Mouse (Mus musculus): ENCODE measurements around the gene Rin2. TPM values are rescaled to one million over a fixed set of nuclear protein-coding genes. Genes with fewer than 3 reads are reported as not detected.

Rin2 gene
- total and polyA plus RNA-seq, 3 experiments, result 0.05 to 0.10 (median 0.08) TPM

- Histone ChIP-seq H3K27ac (ENCODE audit: insufficient read depth, low read depth) (no peak overlapping the region), H3K4me3 (replicated peaks in 1 of 3; ENCODE audit: low read depth in 2 of 3, low read length in 2 of 3, poor library complexity in 1 of 3) (no peak overlapping the region), H3K4me1 (ENCODE audit: control insufficient read depth in 1 of 2, insufficient read depth in 2 of 2) (no peaks in the 10 kb centered on the region), H3K36me3 (replicated peaks in 1 of 2; ENCODE audit: control insufficient read depth in 1 of 2, insufficient read depth in 1 of 2, low read length in 1 of 2) (no peaks in the 10 kb centered on the region), H3K9ac (ENCODE audit: insufficient read depth, low read depth) (no peak overlapping the region), H3K9me3 (replicated peaks; ENCODE audit: low read length) (no peaks in the 10 kb centered on the region), H3K4me2 (ENCODE audit: insufficient read depth, low read depth, poor library complexity, severe bottlenecking) (no peak overlapping the region), H3K27me3 (replicated peaks) (no peaks in the 10 kb centered on the region), H3K79me2 (replicated peaks; ENCODE audit: control insufficient read depth, extremely low read depth, insufficient read depth, poor library complexity, severe bottlenecking) (no peaks in the 10 kb centered on the region)
- no peak for DNase-seq (ENCODE audit: extremely low read depth)
- dilution Hi-C loops (cut with MboI; ENCODE audit: extremely low pct_ligation_motif_present, extremely low pct_unique_long_range_greater_than_20kb, low sequenced_read_pairs), result no loop called here
- in situ Hi-C loops (cut with MboI; ENCODE audit: low pct_ligation_motif_present, low pct_unique_long_range_greater_than_20kb, low sequenced_read_pairs), result no loop called here
- TF ChIP-seq MAX (IDR thresholded peaks at IDR 0.05; ENCODE audit: low read length) (no peak), MYC (IDR thresholded peaks at IDR 0.05; ENCODE audit: low read depth, low read length) (no peak), EP300 (IDR thresholded peaks at IDR 0.05; ENCODE audit: low read length) (no peak)
These were observed 74.6 kb downstream of the Rin2 start for GRCm38 (mm10) chr2:145749645-145750044.

GRCm38 (mm10) chr2:145752572-145752971, 77.6 kb downstream of the Rin2 start:
- dilution Hi-C loops (cut with MboI; ENCODE audit: extremely low pct_ligation_motif_present, extremely low pct_unique_long_range_greater_than_20kb, low sequenced_read_pairs) (no loop called here), in situ Hi-C loops (cut with MboI; ENCODE audit: low pct_ligation_motif_present, low pct_unique_long_range_greater_than_20kb, low sequenced_read_pairs) (no loop called here)
- H3K36me3 ChIP-seq (replicated peaks in 1 of 2; ENCODE audit: control insufficient read depth in 1 of 2, insufficient read depth in 1 of 2, low read length in 1 of 2), result no peaks in the 10 kb centered on the region

DNA sequence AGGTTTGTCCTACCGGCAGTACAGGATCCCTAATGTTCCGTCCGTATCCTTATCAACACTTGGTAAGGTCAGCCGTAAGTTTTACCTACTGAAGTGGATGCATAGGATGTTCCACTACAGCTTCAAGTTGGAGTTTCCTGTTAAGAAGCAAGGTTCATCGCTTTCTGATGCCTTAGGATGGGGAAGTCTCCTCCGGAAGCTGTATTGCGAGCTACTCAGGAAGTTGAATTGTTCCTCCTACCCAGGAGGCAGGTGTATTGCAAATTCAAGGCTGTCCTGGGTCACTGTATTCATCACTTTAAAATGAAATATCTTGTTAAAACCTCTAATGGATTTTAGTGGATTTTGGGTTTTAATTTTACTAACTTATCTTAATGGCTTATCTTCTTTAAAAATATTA, 79.0 kb downstream of the Rin2 start:
- no peaks in the 10 kb centered on the region for H3K27me3 ChIP-seq (replicated peaks)
- in situ Hi-C loops (cut with MboI; ENCODE audit: low pct_ligation_motif_present, low pct_unique_long_range_greater_than_20kb, low sequenced_read_pairs) (no loop called here), dilution Hi-C loops (cut with MboI; ENCODE audit: extremely low pct_ligation_motif_present, extremely low pct_unique_long_range_greater_than_20kb, low sequenced_read_pairs) (no loop called here)
- no peaks in the 10 kb centered on the region for H3K9me3 ChIP-seq (replicated peaks; ENCODE audit: low read length)
- DNase-seq (ENCODE audit: extremely low read depth), result no peak
- no peaks in the 10 kb centered on the region for H3K4me1 ChIP-seq (ENCODE audit: control insufficient read depth in 1 of 2, insufficient read depth in 2 of 2)
- H3K79me2 ChIP-seq (replicated peaks; ENCODE audit: control insufficient read depth, extremely low read depth, insufficient read depth, poor library complexity, severe bottlenecking), result no peaks in the 10 kb centered on the region
- no peak overlapping the region for H3K4me2 ChIP-seq (ENCODE audit: insufficient read depth, low read depth, poor library complexity, severe bottlenecking)
- no peaks in the 10 kb centered on the region for H3K36me3 ChIP-seq (replicated peaks in 1 of 2; ENCODE audit: control insufficient read depth in 1 of 2, insufficient read depth in 1 of 2, low read length in 1 of 2)
- H3K4me3 ChIP-seq (replicated peaks in 1 of 3; ENCODE audit: low read depth in 2 of 3, low read length in 2 of 3, poor library complexity in 1 of 3), result no peak overlapping the region
- H3K9ac ChIP-seq (ENCODE audit: insufficient read depth, low read depth), result no peak overlapping the region
- TF ChIP-seq RCOR1 (conservative IDR thresholded peaks at IDR 0.05; ENCODE audit: low read depth, low read length) (no peak), USF2 (conservative IDR thresholded peaks at IDR 0.05; ENCODE audit: low read depth, low read length) (no peak), ZC3H11A (IDR thresholded peaks at IDR 0.05; ENCODE audit: low read depth, low read length) (no peak), BHLHE40 (IDR thresholded peaks at IDR 0.05; ENCODE audit: low read depth, low read length) (no peak), NELFE (IDR thresholded peaks at IDR 0.05; ENCODE audit: low read depth, low read length) (no peak), GABPA (IDR thresholded peaks at IDR 0.05; ENCODE audit: insufficient replicate concordance, low read depth, low read length) (no peak), MYC (IDR thresholded peaks at IDR 0.05; ENCODE audit: low read depth, low read length) (no peak), EP300 (IDR thresholded peaks at IDR 0.05; ENCODE audit: low read length) (no peak), JUN (IDR thresholded peaks at IDR 0.05; ENCODE audit: insufficient read depth, low read depth, low read length) (no peak), NRF1 (IDR thresholded peaks at IDR 0.05; ENCODE audit: low read depth, low read length) (no peak), HCFC1 (IDR thresholded peaks at IDR 0.05; ENCODE audit: low read depth, low read length) (no peak), TCF12 (IDR thresholded peaks at IDR 0.05; ENCODE audit: low read depth, low read length) (no peak), TBP (conservative IDR thresholded peaks at IDR 0.05; ENCODE audit: low read depth, low read length) (no peak), UBTF (IDR thresholded peaks at IDR 0.05; ENCODE audit: low read depth, low read length) (no peak), PAX5 (IDR thresholded peaks at IDR 0.05; ENCODE audit: low read length) (no peak), CHD1 (IDR thresholded peaks at IDR 0.05; ENCODE audit: low read depth, low read length) (no peak), ELF1 (IDR thresholded peaks at IDR 0.05; ENCODE audit: low read depth, low read length) (no peak)
- H3K27ac ChIP-seq (ENCODE audit: insufficient read depth, low read depth), result no peak overlapping the region

More at GRCm38 (mm10) chr2:145752572-145752971, 77.6 kb downstream of the Rin2 start:
- no peaks in the 10 kb centered on the region for H3K79me2 ChIP-seq (replicated peaks; ENCODE audit: control insufficient read depth, extremely low read depth, insufficient read depth, poor library complexity, severe bottlenecking)
- TF ChIP-seq GABPA (IDR thresholded peaks at IDR 0.05; ENCODE audit: insufficient replicate concordance, low read depth, low read length) (no peak), CTCF (conservative IDR thresholded peaks at IDR 0.05 in 1 of 2, IDR thresholded peaks at IDR 0.05 in 1 of 2; ENCODE audit: low read depth in 2 of 2, low read length in 2 of 2) (no peak), ZKSCAN1 (IDR thresholded peaks at IDR 0.05; ENCODE audit: borderline replicate concordance, low read depth, low read length) (no peak), POLR2A (IDR thresholded peaks at IDR 0.05; ENCODE audit: low read depth, low read length) (no peak), JUN (IDR thresholded peaks at IDR 0.05; ENCODE audit: insufficient read depth, low read depth, low read length) (no peak), USF1 (IDR thresholded peaks at IDR 0.05; ENCODE audit: low read depth, low read length) (no peak), SMC3 (IDR thresholded peaks at IDR 0.05; ENCODE audit: low read depth, low read length) (no peak), CHD2 (IDR thresholded peaks at IDR 0.05; ENCODE audit: low read length) (no peak), RCOR1 (conservative IDR thresholded peaks at IDR 0.05; ENCODE audit: low read depth, low read length) (no peak)
- H3K4me2 ChIP-seq (ENCODE audit: insufficient read depth, low read depth, poor library complexity, severe bottlenecking), result no peak overlapping the region
- no peaks in the 10 kb centered on the region for H3K27me3 ChIP-seq (replicated peaks)
- DNase-seq (ENCODE audit: extremely low read depth), result no peak
- no peak overlapping the region for H3K27ac ChIP-seq (ENCODE audit: insufficient read depth, low read depth)
- H3K9ac ChIP-seq (ENCODE audit: insufficient read depth, low read depth), result no peak overlapping the region
- no peaks in the 10 kb centered on the region for H3K4me1 ChIP-seq (ENCODE audit: control insufficient read depth in 1 of 2, insufficient read depth in 2 of 2)
- no peak overlapping the region for H3K4me3 ChIP-seq (replicated peaks in 1 of 3; ENCODE audit: low read depth in 2 of 3, low read length in 2 of 3, poor library complexity in 1 of 3)
- no peaks in the 10 kb centered on the region for H3K9me3 ChIP-seq (replicated peaks; ENCODE audit: low read length)
